Mouse (Mus musculus) liver (tissue): ENCODE data around the gene Olfr1105.

Source experiments
- DNase-seq: peaks from one replicate; pipeline ENCODE4 v3.0.0-alpha.2; 2020; ENCODE audit warnings: mixed read lengths

The Olfr1105 gene

DNA sequence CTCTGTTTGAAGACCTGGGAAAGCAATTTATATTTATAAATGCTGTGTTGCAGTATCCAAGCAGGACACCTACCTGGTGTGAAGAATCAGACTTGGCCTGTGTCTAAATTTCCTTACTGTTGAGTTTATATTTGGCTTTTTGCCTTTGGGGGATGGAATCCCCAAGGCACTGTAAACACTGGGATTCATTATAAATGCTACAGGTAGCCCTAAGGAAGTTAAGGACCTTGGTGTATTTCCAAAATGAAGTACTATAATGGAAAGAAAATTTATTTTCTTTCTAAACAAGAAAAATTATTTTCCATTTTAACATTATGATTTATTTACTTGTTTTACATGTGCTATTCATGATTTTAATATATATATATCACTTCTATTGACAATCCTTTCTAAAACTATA lies at the start of gene Olfr1105:
TSS of gene Olfr1105 (minus strand) at position 101 of the 400 bp plus-strand sequence.
- DNase-seq: no peak

DNA sequence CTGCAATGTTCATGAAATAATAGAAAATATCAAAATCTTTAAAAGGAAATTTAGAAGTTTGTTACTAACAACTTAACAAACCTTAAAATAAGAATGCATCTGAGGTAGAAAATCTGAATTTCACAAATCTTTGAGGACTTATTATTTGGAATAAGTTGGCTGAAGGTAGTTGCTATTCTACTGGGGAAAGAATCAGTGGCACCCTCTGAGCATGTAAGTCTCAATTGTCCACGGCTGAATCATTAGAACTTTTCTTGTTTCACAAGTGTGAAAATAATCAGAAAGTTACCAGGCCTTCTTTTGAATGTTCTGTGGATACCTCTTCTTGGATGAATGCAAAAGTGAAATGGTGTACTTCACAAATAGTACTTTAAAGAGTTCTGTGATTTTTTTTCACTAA lies 39.4 kb upstream of the Olfr1105 start, which contains the start of gene Olfr1107:
TSS of gene Olfr1107 (minus strand) at position 101 of the 400 bp plus-strand sequence.
- no peak for DNase-seq

DNA sequence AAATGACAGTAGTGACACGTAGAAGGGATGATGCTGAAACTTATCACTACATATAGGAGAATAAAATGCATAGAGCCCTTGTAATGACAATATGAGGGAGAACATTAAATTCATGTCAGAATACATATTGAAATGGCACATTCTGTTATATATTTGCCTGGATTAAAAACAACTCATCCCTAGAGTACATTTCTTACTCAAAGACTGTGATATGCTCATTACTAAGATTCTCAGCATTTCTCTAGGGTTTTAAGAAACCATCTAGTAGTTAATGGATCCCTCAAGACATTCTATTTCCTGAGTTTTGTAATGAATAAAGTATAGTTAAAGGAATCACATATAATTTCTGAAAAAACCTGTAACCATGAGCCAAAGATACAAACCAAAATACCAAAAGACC lies 15.8 kb upstream of the Olfr1105 start, which contains the start of gene Olfr1106:
TSS of gene Olfr1106 (minus strand) at position 101 of the 400 bp plus-strand sequence.
- no peak for DNase-seq

DNA sequence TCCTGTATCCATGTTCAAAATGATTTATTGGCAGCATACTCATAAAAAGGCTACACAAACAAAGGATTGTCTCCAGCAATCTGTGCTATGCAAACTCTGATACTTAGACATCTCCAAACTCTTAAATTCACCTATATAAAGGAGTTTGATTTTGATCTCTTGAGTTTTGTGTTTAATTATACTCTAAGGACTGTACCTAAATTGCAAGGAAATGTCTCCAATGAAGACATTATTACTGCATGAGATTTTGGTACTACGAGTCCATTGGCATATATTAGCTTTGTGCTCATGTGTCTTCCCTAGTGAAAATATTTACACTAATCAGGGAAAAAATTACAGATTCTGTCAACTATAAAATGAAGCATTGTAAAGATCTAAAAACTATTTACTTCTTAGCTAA lies 9.4 kb downstream of the Olfr1105 start, which contains the start of gene Olfr1104:
TSS of gene Olfr1104 (minus strand) at position 101 of the 400 bp plus-strand sequence.
- DNase-seq: no peak

DNA sequence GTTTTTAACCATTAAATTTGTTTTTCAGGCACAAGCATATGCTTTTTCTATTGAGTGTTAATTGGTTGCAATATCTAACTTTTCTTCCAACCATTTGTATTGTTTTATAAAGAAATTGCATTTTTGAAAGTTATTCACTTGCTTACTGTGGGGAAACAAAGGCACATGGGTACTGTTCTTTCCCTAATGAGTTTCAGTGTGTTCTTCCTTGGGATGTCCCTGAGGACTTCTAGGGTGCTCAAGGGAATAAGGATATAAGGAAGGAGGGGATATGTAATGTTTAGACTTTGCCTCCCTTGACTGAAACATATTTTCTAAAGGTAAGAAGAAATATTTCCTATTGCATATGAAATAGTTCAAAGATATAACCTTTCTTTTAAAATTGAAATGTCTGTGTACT lies 38.2 kb downstream of the Olfr1105 start, which contains the start of gene Olfr1102:
TSS of gene Olfr1102 (plus strand) at position 301 of the 400 bp plus-strand sequence.
- DNase-seq: no peak

DNA sequence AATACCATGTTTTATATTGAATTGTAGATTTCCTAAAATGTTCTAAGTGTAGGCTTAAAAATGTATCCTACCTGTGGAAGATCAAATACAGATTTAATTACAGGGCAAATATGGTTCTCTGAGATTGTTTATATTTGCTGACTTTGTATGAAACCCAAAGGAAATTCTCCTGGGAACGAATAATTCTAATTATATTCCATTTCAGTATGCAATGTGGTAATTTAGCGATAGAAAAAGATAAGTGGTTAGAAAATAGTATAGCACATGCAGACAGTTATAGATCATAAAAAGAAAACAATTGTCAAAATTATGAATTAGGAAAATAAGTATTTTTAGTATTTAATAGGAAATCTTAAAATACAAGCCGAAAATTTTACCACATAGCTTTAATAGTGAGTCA lies 45.2 kb downstream of the Olfr1105 start, which contains the start of gene Olfr1101:
TSS of gene Olfr1101 (minus strand) at position 101 of the 400 bp plus-strand sequence.
- no peak for DNase-seq
